Mouse (Mus musculus) natural killer cell, adult 2 months (primary cell): ENCODE measurements around the gene Nipsnap2.
A peak's percentile ranks its signal among the peaks of the same experiment; 100 is the strongest.
"Not testable (repeated sequence)": the region's sequence is repeated elsewhere in the genome, so short reads cannot be mapped to it uniquely, and the experiment has no call there.

Experiments
- DNase-seq, 2 experiments: peaks; one replicate each; pipeline ENCODE4 v3.0.0; 2022; ENCODE audit warnings: low spot score in 2 of 2

Nipsnap2 gene

GRCm38 (mm10) chr5:129761865-129762540, 37.1 kb downstream of the Nipsnap2 start:
- no peak for DNase-seq

GRCm38 (mm10) chr5:129770443-129771355, 45.8 kb downstream of the Nipsnap2 start:
- no peak for DNase-seq

GRCm38 (mm10) chr5:129772433-129772832, 47.6 kb downstream of the Nipsnap2 start:
- no peak for DNase-seq

GRCm38 (mm10) chr5:129773330-129773729, 48.5 kb downstream of the Nipsnap2 start:
- DNase-seq, result not testable (repeated sequence)

GRCm38 (mm10) chr5:129774661-129775060, 49.8 kb downstream of the Nipsnap2 start:
- DNase-seq, result no peak

GRCm38 (mm10) chr5:129778348-129778995, 53.6 kb downstream of the Nipsnap2 start:
- no peak for DNase-seq

- DNase-seq, result peak; percentile 13 to 22
Observed at GRCm38 (mm10) chr5:129778996-129779716, 54.3 kb downstream of the Nipsnap2 start.

GRCm38 (mm10) chr5:129780131-129780530, 55.3 kb downstream of the Nipsnap2 start:
- DNase-seq, result no peak

GRCm38 (mm10) chr5:129782211-129782610, 57.3 kb downstream of the Nipsnap2 start:
- DNase-seq, result no peak

- DNase-seq, result no peak
Observed at GRCm38 (mm10) chr5:129785235-129785870, 60.5 kb downstream of the Nipsnap2 start.

- DNase-seq, result no peak
Observed at GRCm38 (mm10) chr5:129786161-129786560, 61.3 kb downstream of the Nipsnap2 start.

GRCm38 (mm10) chr5:129786818-129787790, 62.2 kb downstream of the Nipsnap2 start, which contains the start of gene Psph:
Gene Psph, minus strand, starts transcription at chr5:129787449.
- DNase-seq, result peak; percentile 96 to 97

GRCm38 (mm10) chr5:129787818-129788593, 63.1 kb downstream of the Nipsnap2 start:
- DNase-seq, result no peak

GRCm38 (mm10) chr5:129790591-129790990, 65.7 kb downstream of the Nipsnap2 start:
- DNase-seq, result peak in 1 of 2 experiments; percentile 16
